Mouse (Mus musculus) spleen, adult 18-20 months (tissue): ENCODE data around the gene Tmem131.
A peak's percentile ranks its signal among the peaks of the same experiment; 100 is the strongest.

Experiments
- DNase-seq, 2 experiments: peaks; one replicate each; pipeline ENCODE4 v3.0.0; 2022; ENCODE audit warnings: mixed read lengths in 2 of 2

The Tmem131 gene

DNA sequence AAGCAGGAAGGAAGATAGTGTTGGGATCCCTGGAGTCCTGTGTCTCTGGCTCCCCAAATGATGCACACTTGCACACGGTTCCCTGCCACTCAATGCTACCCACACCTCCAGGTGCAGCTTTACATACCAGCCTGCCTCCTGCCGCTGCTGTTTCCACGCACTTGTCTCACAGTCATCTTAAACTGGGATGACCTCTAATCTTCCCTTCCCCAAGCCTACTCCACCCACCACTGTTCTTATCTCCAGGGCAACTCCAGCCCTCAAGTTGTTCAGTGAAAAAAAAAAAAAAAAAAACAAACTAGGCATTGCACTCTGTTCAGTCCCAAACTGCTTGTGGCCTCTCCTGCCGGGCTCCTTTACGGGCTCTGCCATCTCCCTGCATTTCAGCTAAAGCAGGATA, at the start of gene Tmem131:
Gene Tmem131, minus strand, starts transcription at position 14 of the 400 bp plus-strand sequence.
- no peak for DNase-seq

DNA sequence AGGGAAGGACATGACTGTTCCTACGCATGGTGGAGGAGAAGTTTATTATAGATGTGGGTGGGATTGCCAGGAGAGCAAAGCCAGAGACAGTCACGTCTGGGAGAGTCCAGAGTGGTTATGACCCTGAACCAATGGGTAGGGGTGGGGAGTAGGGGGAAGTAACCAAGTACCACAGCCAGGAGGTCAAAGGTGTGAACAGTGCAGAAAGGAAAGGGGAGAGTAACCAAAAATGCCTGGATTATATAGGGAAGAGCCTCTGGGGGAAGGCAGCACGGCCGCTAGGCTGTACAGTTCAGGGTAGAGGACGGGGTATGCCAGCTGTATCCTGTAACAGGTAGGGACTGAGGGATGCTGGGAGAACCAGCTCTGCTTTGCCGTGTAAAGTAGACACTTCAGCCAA, 45.1 kb upstream of the Tmem131 start:
- DNase-seq, result no peak

DNA sequence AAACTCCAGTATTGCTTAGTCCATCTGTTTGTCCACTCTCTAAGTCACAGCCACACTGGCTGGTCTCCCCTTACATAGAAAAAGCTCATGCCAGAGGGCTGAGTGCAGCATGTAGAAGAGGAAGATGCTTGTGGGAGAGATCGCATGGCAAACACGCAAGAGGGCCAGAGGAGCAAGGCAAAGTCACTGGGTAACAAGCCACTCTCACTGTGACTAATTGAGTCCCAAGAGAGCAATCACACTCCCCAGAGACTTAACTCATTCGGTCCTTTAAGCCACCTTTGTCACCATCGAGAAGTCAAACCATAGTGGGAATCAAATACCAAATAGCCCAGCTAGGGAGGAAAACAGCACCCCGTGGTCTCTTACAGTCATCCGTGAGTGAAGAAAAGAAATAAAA, 44.7 kb upstream of the Tmem131 start:
- peak in 1 of 2 experiments; percentile 20 for DNase-seq

DNA sequence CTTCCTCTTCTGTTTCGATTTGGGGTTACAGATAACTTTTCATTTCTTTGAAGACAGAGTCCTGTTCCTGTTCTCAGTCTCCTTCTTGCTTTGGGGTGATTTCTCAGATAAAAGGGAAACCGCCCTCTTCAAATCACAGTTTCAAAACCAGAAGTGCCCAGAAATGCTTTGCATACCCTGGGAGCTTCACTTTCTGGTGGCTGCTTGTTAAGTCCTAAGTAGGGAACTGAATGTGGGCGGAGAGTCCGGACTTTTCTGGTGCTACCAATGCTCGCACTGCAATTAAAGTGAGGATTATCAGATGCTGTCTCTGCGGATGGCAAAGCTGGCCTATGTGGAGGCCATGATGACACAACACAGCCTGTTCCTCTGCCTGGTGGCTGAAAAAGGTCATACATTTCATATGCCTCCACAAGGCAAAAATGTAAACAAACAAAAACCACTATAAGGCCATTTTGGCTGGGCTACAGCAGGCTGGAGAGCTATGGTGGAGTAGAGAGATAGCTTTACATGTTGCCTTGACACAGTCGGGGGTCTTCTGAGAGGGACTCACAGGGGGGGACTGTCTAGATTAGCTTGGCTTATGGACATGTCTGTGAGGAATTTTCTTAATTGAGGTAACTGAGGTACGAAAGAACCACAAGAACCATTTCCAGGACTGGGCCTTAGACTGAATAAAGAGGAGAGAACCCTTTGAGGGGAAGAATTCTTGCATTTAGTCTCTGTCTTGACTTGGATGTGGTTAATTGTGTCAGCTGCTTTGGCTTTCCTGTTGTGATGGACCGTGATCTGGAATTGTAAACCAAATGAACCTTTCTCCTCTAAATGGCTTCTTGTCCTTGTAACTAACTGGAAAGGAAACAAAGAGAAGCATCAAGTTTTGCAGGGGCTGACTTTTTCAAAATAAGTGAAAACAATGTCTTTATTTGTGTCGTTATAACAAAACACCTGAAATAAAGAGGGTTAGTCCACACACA, 44.0 kb upstream of the Tmem131 start:
- DNase-seq, result peak; percentile 27 to 36

DNA sequence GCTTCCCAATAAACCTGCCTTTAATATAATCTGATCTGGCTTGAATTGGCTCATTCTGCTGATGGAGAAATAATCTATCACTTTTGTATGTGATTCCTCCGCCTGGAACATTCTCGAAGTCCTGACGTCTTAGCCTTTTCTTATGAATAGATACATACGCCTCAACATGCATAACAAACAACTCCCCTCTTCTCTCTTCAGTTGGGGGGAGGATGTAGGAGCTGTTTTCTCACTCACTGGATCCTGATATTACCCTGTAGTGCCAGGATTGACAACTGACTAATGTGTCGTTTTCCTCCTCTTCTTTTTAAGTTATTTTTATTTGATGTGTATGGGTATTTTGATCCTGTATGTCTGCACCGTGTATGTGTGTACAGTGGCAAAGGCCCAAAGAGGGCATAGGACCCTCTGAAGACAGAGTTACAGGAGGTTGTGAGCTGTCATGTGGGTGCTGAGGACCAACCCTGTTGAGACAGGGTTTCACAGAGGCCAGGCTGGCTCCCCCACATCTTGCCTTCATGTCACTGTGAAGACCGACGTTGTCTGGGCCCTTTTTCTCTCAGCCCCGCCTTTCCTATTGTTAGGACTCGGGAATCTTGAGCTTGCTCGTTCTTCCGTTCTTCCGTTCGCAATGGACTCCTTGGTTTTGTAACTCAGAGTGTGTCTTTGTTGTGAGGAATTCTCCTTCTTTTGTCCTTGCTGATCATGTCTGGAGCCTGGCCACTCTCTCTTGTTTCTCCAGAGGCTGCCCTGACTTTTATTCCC, 43.1 kb upstream of the Tmem131 start:
- no peak for DNase-seq

DNA sequence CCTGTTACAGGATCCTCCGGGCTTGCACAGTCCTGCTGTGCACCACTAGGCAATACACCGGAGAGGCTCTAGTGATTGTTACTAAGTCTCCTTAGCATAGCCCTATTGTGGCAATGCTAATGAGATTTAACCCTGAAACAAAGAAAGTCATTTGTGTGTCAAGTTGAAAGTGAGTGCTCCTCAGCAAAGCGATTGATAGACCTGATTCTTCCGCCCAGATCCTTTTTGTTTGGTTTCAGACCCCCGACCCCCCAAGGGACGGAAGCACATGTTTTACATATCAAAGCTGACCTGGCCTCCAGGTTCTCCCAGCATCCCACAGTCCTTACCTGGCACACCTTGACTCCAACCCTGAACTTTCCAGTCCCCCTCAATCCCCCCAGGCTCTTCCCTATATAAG, 42.4 kb upstream of the Tmem131 start:
- DNase-seq, result no peak

DNA sequence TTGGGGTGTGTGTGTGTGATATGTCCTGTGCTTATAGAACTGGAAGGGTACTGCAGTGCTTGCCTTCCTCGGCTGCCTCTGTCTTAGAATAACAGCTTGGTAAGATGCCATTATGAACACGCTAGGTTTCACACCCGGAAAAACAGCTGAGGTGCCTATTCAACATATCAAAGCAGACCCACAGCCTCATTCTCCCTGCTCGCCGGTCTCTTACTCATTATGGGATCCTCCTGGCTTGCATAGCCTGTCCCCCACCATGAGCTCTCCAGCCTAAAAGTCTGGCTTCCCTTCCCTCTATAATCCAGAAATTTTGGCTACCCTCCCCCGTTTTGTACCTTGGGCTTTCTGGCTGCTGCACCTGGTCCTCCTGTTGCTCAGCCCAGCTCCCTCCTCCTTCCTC, 40.9 kb upstream of the Tmem131 start:
- no peak for DNase-seq

DNA sequence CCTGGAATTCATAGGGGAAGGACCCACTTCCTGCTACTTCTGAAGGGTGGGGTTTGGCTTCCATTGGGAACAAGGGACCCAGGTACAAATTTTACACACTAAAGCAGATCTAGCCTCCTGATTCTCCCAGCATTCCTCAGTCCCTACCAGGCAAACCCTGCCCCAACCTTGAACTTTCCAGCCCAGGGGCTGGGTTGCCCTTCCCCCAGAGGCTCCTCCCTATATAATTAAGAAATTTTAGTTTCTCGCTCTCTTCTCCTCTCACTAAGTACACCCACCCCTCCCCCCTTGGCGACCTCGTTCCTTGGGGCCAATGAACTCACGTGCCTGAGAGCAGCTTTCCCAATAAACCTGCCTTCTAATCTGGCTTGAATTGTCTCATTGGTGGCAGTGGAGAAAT, 40.3 kb upstream of the Tmem131 start:
- no peak for DNase-seq

DNA sequence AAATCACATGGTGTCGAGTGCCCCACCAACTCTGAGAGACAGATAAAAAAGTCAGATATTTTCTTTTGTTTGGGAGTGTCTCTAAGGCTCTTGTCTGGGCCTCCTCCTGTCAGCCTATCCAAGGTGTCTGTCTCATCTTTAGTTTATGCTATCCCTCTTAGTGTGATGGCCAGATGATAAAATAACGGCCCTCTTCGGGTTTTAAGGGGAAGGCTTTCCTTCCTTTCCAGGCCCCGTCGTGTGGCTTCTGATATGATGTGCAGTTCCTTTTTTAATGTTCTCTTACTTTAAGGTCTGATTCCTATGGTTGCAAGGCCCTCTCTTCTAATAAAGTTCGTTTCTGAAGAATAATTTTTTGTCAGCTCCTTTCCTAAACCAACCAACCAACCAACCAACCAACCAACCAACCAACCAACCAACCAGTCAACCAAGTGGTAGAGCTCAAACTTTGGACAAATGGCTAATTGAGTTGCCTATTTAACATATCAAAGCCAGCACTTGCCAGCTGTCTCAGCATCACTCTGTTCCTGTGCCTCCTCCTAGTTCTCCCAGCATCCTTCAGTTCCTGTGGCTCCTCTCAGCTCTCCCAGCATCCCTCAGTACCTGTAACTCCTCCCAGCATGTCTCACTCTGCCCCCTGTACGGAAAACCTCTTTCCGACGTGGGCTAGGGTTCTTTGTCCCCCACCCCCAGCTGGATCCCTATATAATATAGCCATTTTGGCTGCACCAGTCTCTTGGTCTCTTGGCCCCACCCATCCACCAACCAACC, 38.9 kb upstream of the Tmem131 start:
- DNase-seq, result no peak

DNA sequence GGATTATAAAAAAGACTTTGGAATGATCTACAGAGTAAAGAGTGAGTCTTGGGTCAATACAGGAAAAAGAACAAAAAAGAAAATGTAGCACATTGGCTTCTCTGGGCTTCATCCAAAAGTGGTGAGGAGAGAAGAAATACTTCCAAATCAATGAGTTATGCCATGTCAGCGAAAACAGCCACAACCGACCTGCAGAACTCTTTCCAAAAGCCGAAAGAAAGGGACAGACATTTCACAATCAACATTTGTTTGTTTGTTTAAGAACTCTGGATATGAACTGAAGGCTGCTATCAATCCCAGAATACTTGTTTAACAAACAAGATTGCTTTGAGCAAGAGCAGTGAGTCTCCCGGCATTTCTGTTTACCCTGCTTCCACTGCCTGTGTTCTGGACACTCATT, 33.3 kb upstream of the Tmem131 start:
- no peak for DNase-seq

DNA sequence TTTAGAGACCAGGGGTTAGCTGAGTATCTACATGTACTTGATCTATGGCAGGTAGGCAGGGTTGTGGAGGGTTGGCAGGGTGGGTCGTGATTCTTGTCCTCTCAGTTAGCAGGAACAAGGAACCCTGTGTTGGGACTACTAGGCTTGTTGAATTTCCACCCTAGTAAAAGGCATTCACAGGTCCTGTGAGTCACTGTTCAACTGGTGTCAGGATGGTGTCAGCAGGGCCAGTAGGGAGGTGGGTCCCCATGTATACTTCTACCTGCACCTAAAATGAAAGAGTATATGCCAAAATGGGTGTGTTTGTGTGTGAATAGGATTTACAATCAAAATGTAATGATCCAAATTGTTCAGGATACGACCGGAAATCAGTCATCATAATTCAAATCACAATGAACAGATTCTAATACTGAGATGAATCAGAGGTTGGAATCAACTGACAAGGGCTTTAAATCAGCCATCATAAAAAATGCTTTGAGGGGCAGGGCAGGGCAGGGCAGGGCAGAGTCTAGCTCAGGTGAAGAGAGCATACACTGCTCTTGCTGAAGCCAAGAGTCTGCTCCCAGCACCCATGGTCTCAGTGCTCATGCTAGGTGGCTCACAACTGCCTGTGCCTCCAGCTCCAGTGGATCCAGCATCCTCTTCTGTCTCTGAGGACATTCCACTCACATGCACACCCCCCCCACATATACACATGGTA, 27.6 kb upstream of the Tmem131 start:
- DNase-seq, result no peak

DNA sequence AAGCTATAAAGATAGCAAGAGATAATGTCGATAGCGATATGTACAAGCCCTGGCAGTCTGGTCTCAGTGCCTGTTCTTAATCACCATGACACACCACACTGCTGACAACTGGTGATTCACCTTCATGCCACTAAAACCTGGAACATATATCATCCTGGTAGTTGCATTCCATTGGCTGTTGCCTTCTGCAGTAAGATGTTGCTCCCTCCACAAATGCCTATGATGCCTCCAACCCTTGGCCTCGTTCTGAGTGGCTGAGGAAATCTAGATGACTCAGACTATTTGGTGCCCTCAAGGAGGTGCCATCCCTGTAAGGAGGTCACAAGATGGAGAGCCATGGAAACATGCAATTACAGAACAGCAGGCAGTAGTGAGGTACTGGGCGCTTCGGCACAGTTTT, 22.4 kb upstream of the Tmem131 start:
- DNase-seq, result no peak

DNA sequence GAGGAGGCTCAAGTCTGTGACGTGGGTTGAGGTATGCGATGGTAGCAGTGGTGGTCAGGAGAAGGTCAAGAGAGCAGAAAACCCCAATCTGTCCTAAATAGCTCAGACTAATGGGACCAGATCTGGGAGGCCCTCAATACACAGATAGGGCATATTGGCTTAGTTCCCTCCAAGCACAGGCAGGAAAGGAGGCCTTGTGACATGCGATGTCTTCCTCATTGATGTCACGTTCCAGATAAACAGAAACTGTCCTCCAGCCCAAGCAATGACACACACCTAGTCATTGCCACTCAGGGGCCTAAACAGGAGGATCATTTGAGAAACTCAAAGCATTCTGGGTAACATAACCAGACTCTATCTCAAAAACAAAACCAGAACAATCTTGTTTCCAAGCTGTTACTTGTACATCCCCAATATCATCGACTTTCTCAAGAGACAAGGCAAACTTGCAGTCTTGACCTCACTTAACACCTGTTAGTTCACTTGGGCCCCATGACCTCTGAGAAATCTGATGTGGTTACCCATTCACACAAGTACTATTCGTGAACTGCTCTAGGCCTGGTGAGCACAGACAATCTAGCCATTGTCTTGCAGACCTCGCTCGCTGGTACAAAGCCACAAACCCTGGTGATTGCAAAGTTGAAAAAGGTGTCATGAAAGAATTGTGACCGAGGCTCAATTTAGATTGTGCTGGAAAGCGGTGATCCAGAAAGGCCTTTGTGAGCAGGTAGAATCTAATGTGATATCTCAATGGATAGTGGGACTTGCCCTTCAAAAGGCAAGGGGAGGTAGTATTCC, 19.1 kb upstream of the Tmem131 start:
- DNase-seq, result no peak

DNA sequence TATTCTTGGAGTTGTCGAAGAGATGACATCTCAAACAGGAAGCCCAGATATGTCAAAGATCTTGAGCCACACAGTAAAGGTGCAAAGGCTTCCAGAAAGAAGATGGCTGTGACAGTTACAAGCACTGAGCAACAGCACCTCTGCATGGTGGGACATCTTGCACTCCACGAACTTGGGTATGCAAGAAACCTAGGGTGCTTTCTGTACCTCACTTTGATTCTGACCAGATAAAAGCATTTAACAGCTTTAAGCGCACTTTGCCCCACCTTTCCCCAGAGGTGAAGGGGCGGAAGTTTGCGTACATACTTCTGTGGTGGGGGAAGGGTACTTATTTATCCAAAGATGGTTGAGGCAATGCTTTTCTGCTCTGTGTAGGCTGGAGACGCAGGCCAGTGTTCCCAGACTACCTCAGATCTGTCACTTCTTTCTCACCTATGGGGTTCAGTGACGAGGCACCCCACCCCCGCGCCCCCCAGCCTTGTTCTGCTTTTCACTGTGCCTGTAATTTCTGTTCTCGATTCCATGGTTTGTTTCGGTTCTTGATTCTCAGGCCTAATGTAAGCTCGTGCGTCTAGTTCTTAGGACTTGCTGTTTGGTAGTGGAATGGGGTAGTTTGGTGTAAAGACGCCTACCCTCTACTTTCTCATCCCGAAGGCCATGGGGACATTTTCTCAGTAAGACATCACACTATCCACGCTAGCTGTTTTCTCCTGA, 17.2 kb upstream of the Tmem131 start:
- DNase-seq, result peak; percentile 61 to 62

DNA sequence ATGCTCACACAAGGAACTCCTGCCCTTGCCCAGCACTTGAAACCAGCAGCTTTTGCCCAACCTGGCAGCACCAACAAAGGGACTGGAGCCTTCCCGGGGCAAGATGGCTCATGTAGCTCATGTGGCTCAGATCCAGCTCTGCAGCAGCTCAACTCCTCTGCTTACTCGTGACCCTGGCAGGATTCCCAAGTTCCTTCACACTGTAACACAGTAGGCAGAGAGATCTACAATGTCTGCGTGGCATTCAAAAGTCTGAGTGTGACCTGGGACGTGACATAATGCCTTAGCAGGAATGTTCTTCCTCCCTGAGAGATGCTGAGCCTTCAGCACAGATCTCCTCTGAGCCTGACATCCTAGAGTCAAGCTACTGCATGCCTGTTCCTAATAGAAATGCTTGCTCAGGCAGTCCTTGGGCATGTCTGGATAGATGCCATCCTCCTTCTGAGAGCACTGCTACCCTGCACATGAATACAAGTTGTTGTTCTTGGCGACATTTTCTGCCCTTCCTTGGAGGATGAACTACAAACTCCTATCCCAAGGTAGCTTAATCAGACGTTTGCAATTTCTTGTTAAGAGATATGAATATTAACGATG, 6.2 kb upstream of the Tmem131 start:
- no peak for DNase-seq

DNA sequence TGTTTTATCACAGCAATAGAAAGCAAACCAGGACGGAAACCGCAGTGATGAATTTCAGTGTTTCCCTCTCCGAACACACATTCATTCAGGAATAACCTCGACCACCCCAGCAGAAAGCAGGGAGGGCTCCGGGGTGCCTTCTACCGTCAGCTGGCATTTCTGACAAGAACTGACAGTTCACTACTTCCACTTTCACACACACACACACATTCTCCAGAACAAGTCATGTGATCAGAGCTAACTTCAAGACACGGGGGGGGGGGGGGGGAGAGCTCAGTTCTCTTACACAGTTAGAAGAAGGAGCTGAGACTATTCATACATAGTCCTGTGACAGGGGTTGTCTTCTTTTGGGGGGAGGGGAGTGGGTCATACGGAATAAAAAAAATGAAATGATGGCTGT, 4.0 kb upstream of the Tmem131 start:
- no peak for DNase-seq

DNA sequence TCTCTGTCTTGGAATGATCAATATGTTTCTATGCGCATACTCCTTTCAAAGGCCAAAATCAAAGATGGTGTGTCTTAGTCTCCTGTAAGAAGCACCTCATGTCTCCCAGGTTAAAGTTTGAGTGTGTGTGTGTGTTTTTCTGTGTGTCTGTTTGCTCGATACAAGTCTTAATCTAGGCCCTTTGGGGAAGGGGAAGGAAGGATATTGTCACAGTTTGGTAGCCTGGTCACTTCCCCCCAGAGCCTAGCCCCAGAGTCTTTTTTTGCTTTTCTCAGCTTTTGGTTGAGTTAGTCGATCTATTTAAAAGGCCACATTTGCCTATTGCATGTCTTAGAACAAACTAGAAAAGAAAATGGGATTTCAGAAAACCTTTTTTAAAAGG, 3.1 kb downstream of the Tmem131 start:
- no peak for DNase-seq

DNA sequence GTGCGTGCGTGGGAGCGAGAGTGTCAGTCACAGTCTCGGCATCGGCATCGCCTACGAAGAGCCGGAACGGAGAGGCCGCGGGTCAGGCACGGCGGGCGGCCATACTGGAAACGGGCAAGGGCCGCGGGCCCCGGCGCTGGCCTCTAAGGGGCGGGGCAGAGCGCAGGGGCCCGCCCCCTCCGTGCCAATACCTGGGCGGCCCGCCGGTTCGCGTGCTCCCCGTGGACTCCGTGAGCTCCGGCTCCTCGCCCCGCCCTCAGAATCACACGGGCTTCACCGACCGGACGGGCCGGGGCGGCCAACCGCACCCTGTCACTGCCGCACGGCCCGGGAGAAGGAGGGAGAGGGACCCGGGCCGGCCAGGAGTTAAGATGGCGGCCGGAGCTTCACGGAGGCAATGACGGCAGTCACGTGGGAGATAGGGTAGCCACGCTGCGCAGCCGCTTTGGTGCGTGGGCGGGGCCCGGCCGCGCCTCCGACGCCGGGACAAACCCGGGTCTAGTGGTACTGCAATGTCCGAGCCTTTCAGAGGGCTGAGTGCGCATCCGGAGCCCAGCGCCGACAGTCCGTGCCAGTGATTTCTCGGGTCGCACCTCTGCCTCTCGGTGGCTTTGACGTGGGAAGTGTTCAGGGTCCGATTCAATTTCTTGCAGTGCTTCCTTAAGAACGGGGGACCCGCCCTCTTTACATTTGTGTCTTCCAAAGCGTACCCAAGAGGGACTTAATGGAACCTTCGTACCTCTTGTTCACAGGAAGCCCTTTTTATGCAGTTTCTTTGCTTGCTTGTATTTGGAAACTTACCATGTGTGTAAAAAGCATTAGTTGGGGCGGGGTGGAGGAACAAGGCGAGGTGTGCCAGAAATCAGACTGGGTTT, 3.7 kb downstream of the Tmem131 start:
- peak; percentile 88 to 90 for DNase-seq

DNA sequence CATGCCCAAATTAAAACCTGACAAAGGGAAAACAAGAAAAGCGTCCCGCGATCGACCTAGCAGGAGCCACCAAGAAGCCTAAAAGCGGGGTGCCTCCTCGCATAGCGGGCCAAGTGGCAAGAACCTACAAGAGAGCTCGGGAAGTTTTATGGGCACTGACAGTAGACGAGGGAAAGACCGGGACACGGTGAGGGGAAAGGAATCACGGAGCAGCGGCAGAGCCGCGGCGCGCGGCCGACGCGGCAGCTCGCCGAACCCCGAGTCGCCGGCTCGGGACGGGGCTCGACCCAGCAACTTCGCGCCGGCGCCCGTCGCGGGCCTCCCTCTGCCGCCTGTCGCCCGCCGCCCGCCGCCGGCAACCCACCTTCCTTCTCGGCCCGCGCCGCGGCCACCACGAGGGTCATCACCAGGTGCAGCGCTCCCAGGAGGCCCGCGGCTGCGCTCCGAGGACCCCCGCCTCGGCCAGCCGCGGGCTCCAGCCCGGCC, 4.6 kb downstream of the Tmem131 start:
- peak; percentile 32 to 47 for DNase-seq
